9 mouse cellular contexts compared by ENCODE assay signal in genomic region chr6:84142481-84142880, GRCm38 (mm10).
DNase-seq lines count a peak whose midpoint lies in the region; ATAC-seq lines count a peak whose summit lies in the region.
"Had no signal": no experiment of that assay in that cellular context is flagged by ENCODE, and none has a peak within 500 bp of the region (broad histone marks: within the 10 kb centered on the region; RNA-seq: fewer than 3 reads in every experiment).

No protein-coding gene starts in this region.

- peak overlapping the region; percentile 86 for H3K27ac ChIP-seq in embryonic facial prominence, embryonic 13.5 days

- no peak overlapping the region for H3K9ac ChIP-seq in embryonic facial prominence, embryonic 13.5 days

- no peaks in the 10 kb centered on the region for H3K27me3 ChIP-seq in embryonic facial prominence, embryonic 13.5 days

- H3K4me1 ChIP-seq in embryonic facial prominence, embryonic 13.5 days = peaks cover 27% of the 10 kb centered on the region

- H3K36me3 ChIP-seq in embryonic facial prominence, embryonic 13.5 days = no peaks in the 10 kb centered on the region

- DNase-seq in cerebellum, postnatal 10 days = peak; percentile 71 to 84
- DNase-seq in layer of hippocampus, postnatal 10 days (ENCODE audit: low spot score in 2 of 2) = peak; percentile 49 to 56
- no peak for DNase-seq in layer of hippocampus, adult 11-12 months (ENCODE audit: low spot score)
- peak; percentile 81 for DNase-seq in kidney, postnatal 10 days
- DNase-seq in MN1 (ENCODE audit: low spot score) = no peak
- DNase-seq: right cerebral cortex, adult 18-20 months had no signal

- no peak overlapping the region for H3K4me3 ChIP-seq in embryonic facial prominence, embryonic 13.5 days

- H3K4me2 ChIP-seq in embryonic facial prominence, embryonic 13.5 days = no peak overlapping the region

- 62% methylated on average over 9 of the region's 9 CpGs for WGBS in embryonic facial prominence, embryonic 13.5 days

- H3K9me3 ChIP-seq in embryonic facial prominence, embryonic 13.5 days = no peaks in the 10 kb centered on the region

- ATAC-seq in cerebellum, adult (ENCODE audit: insufficient number of reproducible peaks, low FRiP score, low TSS enrichment) = no peak
- no peak for ATAC-seq in embryonic facial prominence, embryonic 13.5 days (ENCODE audit: insufficient number of reproducible peaks, insufficient read depth, low FRiP score, low TSS enrichment, low read depth)
- ATAC-seq in granulocyte monocyte progenitor cell, adult 5-6 weeks (replicated peaks; ENCODE audit: poor library complexity, severe bottlenecking) = no peak

Comparison
In these comparisons a context has a peak if more than half of its experiments do, and no peak if none do; other contexts are left out.
1. DNase-seq: peak in cerebellum, postnatal 10 days (2 of 2), layer of hippocampus, postnatal 10 days (2 of 2) and kidney, postnatal 10 days (single experiment); none in layer of hippocampus, adult 11-12 months (single experiment) and MN1 (single experiment).